Mouse (Mus musculus) megakaryocyte, embryonic 14.5 days (primary cell): Measurements from ENCODE around the gene Gm8926.
"Not testable (repeated sequence)": the region's sequence is repeated elsewhere in the genome, so short reads cannot be mapped to it uniquely, and the experiment has no call there.

Experiments
- FLI1 ChIP-seq: IDR thresholded peaks from 2 replicates; pipeline ENCODE4 v1.6.1; 2012; ENCODE audit warnings: low read length, inconsistent platforms, mixed read lengths
- GATA1 ChIP-seq: IDR thresholded peaks from 3 replicates; pipeline ENCODE4 v1.6.1; 2012; ENCODE audit warnings: mixed read lengths, low read length, inconsistent platforms, borderline replicate concordance

DNA sequence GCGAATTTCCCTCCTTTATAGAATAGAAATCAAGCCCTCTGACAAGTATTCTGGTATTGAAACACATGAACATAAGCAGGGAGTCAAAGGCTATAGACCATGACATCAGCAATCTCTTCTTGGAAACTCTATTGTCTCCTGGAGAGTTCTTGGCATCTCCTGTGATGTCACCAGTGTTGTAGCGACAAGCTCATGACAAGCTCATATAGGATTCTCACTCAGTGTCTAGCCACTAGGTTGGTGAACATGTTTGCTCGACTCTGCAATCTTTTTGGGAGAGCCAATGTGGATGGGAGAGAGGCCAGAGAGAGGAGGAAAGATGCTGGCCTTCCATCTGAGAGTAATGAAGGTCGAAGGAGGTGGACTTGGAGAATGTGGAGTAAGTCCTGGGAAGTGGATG lies at the start of gene Gm8926:
- not testable (repeated sequence) for TF ChIP-seq GATA1, FLI1
